20 mouse cellular contexts compared by ENCODE assay signal in genomic region chr6:56289307-56289706, GRCm38 (mm10).
DNase-seq lines count a peak whose midpoint lies in the region; ATAC-seq and TF ChIP-seq lines count a peak whose summit lies in the region.
"Had no signal": no experiment of that assay in that cellular context is flagged by ENCODE, and none has a peak within 500 bp of the region (broad histone marks: within the 10 kb centered on the region; RNA-seq: fewer than 3 reads in every experiment).

No protein-coding gene starts in this region.

- H3K4me3 ChIP-seq in kidney, adult 2 months (ENCODE audit: insufficient read depth, low read depth, low read length) = no peak overlapping the region
- H3K4me3 ChIP-seq: embryonic facial prominence, embryonic 13.5 days; forebrain, embryonic 12.5 days; hindbrain, embryonic 10.5 days; intestine, embryonic 15.5 days; kidney, embryonic 15.5 days had no signal

- no peaks in the 10 kb centered on the region for H3K4me1 ChIP-seq in kidney, adult 2 months (ENCODE audit: control insufficient read depth, insufficient read depth, low read length)
- H3K4me1 ChIP-seq: embryonic facial prominence, embryonic 13.5 days; forebrain, embryonic 12.5 days; hindbrain, embryonic 10.5 days; intestine, embryonic 15.5 days; kidney, embryonic 15.5 days had no signal

- 67% methylated on average over 2 of the region's 2 CpGs for WGBS in kidney, adult 2 months

- DNase-seq in cerebellum, adult 11 months = no peak
- peak; percentile 11 to 31 for DNase-seq in cerebellum, postnatal 36 days
- DNase-seq in cerebellum, adult 9-11 months = no peak
- DNase-seq in heart, adult 11 months = peak; percentile 87
- DNase-seq in heart, adult 8-10 months (ENCODE audit: low spot score) = no peak
- DNase-seq in kidney, adult 2 months = no peak
- DNase-seq: adrenal gland, adult 8-10 months; adrenal gland, postnatal 36 days; B cell, adult 2 months; kidney, adult 18-20 months had no signal

- H3K36me3 ChIP-seq in kidney, adult 2 months (ENCODE audit: control insufficient read depth, insufficient read depth, low read length) = no peaks in the 10 kb centered on the region
- H3K36me3 ChIP-seq: embryonic facial prominence, embryonic 13.5 days; forebrain, embryonic 12.5 days; G1E; hindbrain, embryonic 10.5 days; intestine, embryonic 15.5 days; kidney, embryonic 15.5 days had no signal

- no peaks in the 10 kb centered on the region for H3K27me3 ChIP-seq in kidney, adult 2 months (replicated peaks; ENCODE audit: control insufficient read depth, insufficient read depth, low read length)
- H3K27me3 ChIP-seq: embryonic facial prominence, embryonic 13.5 days; forebrain, embryonic 12.5 days; intestine, embryonic 15.5 days; kidney, embryonic 15.5 days had no signal

- TF ChIP-seq CTCF in kidney, adult 2 months (conservative IDR thresholded peaks at IDR 0.05; ENCODE audit: insufficient read depth, insufficient read length, low read depth, low read length) = no peak

- peak; percentile 49; the same call in 1 of the 2 replicates for ATAC-seq in cerebellum, adult (ENCODE audit: insufficient number of reproducible peaks, low FRiP score, low TSS enrichment)
- ATAC-seq: CD4-positive, CD25-positive, alpha-beta regulatory T cell, adult 4 months; forebrain, embryonic 16.5 days; intestine, embryonic 15.5 days had no signal

- H3K27ac ChIP-seq in kidney, adult 2 months (ENCODE audit: insufficient read depth, low read depth, low read length) = no peak overlapping the region
- H3K27ac ChIP-seq: embryonic facial prominence, embryonic 13.5 days; forebrain, embryonic 12.5 days; hindbrain, embryonic 10.5 days; hindbrain, embryonic 14.5 days; intestine, embryonic 15.5 days; kidney, embryonic 15.5 days had no signal

- TF ChIP-seq POLR2A in kidney, adult 2 months (IDR thresholded peaks at IDR 0.05; ENCODE audit: low read depth, low read length) = no peak

Comparison
In these comparisons a context has a peak if more than half of its experiments do, and no peak if none do; other contexts are left out.
1. DNase-seq: peak in cerebellum, postnatal 36 days (2 of 2) and heart, adult 11 months (single experiment); none in cerebellum, adult 11 months (single experiment), cerebellum, adult 9-11 months (single experiment), heart, adult 8-10 months (single experiment) and kidney, adult 2 months (single experiment).